Mouse (Mus musculus) neural tube, embryonic 15.5 days (tissue): ENCODE results near the gene Cenpf. TPM values are rescaled to one million over a fixed set of nuclear protein-coding genes. Genes with fewer than 3 reads are reported as not detected.

Source experiments
- ATAC-seq: fragments of 200-750 bp; cut with Nextera tagmentation; 2 replicates; pipeline ENCODE4 v1.8.0; 2017; ENCODE audit warnings: mild to moderate bottlenecking, moderate TSS enrichment, moderate library complexity; ENCODE audit not compliant: low FRiP score
- H3K27ac ChIP-seq: fragments of 300-500 bp; sonication (generic); replicated peaks from 2 replicates; pipeline ENCODE4 v1.5.1; 2015; ENCODE audit warnings: mild to moderate bottlenecking, inconsistent platforms
- H3K27me3 ChIP-seq: fragments of 300-500 bp; sonication (generic); replicated peaks from 2 replicates; pipeline ENCODE4 v1.6.1; 2015; ENCODE audit warnings: inconsistent platforms
- H3K36me3 ChIP-seq: fragments of 300-500 bp; sonication (generic); 2 replicates; pipeline ENCODE4 v1.6.1; 2015; ENCODE audit warnings: inconsistent platforms
- H3K4me1 ChIP-seq: fragments of 300-500 bp; sonication (generic); 2 replicates; pipeline ENCODE4 v1.6.1; 2015; ENCODE audit warnings: inconsistent platforms
- H3K4me2 ChIP-seq: fragments of 300-500 bp; sonication (generic); 2 replicates; pipeline ENCODE4 v1.6.1; 2015; ENCODE audit warnings: inconsistent platforms, mild to moderate bottlenecking, moderate library complexity
- H3K4me3 ChIP-seq: fragments of 300-500 bp; sonication (generic); replicated peaks from 2 replicates; pipeline ENCODE4 v1.5.1; 2015; ENCODE audit warnings: mild to moderate bottlenecking, inconsistent platforms
- H3K9ac ChIP-seq: fragments of 300-500 bp; sonication (generic); replicated peaks from 2 replicates; pipeline ENCODE4 v1.6.1; 2015; ENCODE audit warnings: mild to moderate bottlenecking, inconsistent platforms
- H3K9me3 ChIP-seq: fragments of 300-500 bp; sonication (generic); replicated peaks from 2 replicates; pipeline ENCODE4 v1.6.1; 2016; ENCODE audit warnings: inconsistent platforms
- WGBS: fragments of 180-500 bp; shearing (Covaris S2); methylation state at CpG from one replicate; pipeline ENCODE4 v1.1.7; 2015; ENCODE audit warnings: mixed read lengths; 5-methylcytosine and 5-hydroxymethylcytosine counted together
- polyA plus RNA-seq: library from polyadenylated mRNA; unstranded; fragments of >200 nt; fragmentation: Nextera tagmentation; extraction: Ambion mirVana; gene quantifications from 2 replicates; pipeline ENCODE4 v1.2.1, GENCODE M21; 2015

Cenpf gene
- polyA plus RNA-seq, 1 experiment from 2014 or later, result 11.2 TPM

DNA sequence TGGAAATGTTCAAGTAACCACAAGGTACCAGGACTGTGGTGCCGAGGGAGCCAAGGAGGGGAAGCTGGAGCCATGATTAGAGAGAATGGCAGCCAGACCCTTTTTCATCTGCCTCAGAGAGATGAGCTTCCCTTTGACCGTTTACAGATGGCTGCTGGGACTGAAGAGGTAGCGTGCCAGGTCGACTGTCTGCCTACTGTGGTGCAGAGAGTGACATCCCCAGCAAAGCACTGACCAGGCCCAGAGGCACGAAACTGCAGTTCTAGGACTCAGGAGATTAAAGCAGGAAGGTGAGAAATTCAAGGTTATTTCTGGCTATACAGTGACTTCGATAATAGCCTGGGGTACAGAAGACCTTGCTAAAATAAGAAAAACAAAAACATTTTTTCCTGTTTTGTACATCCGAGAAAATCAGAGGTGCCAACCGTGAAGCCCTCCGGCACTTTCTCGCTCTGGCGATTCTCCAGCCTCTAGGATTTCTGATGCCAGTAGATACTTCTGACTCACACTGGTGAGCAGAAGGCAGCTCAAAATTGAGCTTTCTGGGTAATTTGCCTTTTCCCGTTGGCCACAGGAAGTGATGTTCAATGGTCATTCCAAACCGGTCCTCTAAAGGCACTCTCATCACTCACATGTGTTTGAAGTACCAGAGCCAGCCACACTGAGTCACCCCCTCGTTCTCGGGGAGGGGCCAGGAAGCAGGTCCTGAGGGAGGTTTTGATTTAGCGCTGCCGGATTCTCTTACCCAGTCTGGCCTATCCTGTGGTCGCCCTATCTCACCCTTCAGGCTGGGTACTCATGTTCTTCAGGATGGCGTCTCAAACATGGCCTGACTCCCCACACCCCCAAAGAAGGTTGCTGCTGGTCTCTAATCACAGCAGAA, 28.3 kb upstream of the Cenpf start:
- Histone ChIP-seq H3K4me2 (no peak overlapping the region), H3K27ac (no peak overlapping the region), H3K36me3 (no peaks in the 10 kb centered on the region), H3K9me3 (no peaks in the 10 kb centered on the region), H3K27me3 (no peaks in the 10 kb centered on the region), H3K9ac (no peak overlapping the region), H3K4me3 (no peak overlapping the region), H3K4me1 (no peaks in the 10 kb centered on the region)
- WGBS, result 71% methylated on average over 19 of the region's 19 CpGs
- no peak for ATAC-seq

DNA sequence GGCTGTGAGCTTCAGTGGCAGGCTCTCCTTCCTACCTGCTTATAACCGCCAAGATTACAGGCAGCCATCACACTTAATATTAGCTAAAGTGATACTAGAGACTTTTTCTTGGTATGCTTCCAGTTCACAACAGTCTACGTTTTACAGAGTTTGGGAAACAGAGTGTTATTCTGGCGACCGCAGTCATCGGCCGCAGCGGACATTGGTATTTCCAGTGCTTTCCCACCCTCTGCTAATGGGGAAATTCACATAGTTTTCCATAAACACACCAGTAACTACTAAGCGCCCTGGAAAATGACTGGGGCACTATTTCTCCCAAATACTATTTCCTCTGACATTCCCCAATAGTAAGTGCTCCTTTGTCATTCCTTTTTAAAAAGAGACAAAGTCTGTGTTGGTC, 21.1 kb upstream of the Cenpf start:
- Histone ChIP-seq H3K27ac (no peak overlapping the region), H3K9me3 (no peaks in the 10 kb centered on the region), H3K27me3 (no peaks in the 10 kb centered on the region), H3K36me3 (no peaks in the 10 kb centered on the region), H3K4me1 (no peaks in the 10 kb centered on the region), H3K9ac (no peak overlapping the region), H3K4me2 (no peak overlapping the region), H3K4me3 (no peak overlapping the region)
- 76% methylated on average over 8 of the region's 8 CpGs for WGBS
- ATAC-seq, result no peak

DNA sequence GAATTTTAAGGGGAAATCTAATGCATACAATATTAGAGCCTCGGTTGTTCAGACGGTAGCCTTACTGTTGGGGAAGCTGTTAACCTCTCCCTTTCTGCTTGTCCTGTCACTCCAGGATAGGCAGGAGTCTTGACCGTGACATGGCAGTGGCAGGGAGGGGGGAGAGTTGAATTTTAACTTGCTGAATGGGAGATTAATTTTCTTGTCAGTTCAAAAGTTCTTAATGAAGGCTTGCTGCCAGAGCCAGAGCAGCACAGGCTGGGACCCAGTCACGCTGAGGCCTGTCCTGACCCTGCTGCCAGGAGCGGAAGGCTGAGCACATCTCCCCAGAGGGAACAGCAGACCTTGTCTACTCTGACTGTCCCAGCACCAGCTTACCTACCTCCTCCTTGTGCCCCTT, 19.5 kb upstream of the Cenpf start:
- no peak for ATAC-seq
- Histone ChIP-seq H3K4me2 (no peak overlapping the region), H3K4me3 (no peak overlapping the region), H3K9ac (no peak overlapping the region), H3K27me3 (no peaks in the 10 kb centered on the region), H3K9me3 (no peaks in the 10 kb centered on the region), H3K36me3 (no peaks in the 10 kb centered on the region), H3K27ac (no peak overlapping the region), H3K4me1 (no peaks in the 10 kb centered on the region)
- WGBS, result 13% methylated on average over 5 of the region's 5 CpGs

DNA sequence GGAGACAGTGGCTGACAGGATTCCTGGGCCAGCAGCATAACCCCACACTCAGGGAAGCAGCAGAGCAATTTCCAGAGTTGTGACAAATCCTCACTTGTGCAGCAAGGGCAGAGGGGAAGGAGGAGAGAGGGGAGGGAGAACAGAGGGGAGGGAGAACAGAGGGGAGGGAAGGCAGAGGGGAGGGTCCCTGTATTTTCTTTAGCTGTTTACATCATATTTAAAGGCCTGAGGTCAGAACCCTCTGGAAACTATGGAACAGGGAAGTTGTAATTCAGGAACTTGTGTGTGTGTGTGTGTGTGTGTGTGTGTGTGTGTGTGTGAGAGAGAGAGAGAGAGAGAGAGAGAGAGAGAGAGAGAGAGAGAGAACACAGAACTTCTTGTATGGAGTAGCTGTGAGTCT, 19.1 kb upstream of the Cenpf start:
- Histone ChIP-seq H3K27ac (no peak overlapping the region), H3K36me3 (no peaks in the 10 kb centered on the region), H3K4me2 (no peak overlapping the region), H3K4me3 (no peak overlapping the region), H3K9ac (no peak overlapping the region), H3K4me1 (no peaks in the 10 kb centered on the region), H3K9me3 (no peaks in the 10 kb centered on the region), H3K27me3 (no peaks in the 10 kb centered on the region)
- no peak for ATAC-seq

DNA sequence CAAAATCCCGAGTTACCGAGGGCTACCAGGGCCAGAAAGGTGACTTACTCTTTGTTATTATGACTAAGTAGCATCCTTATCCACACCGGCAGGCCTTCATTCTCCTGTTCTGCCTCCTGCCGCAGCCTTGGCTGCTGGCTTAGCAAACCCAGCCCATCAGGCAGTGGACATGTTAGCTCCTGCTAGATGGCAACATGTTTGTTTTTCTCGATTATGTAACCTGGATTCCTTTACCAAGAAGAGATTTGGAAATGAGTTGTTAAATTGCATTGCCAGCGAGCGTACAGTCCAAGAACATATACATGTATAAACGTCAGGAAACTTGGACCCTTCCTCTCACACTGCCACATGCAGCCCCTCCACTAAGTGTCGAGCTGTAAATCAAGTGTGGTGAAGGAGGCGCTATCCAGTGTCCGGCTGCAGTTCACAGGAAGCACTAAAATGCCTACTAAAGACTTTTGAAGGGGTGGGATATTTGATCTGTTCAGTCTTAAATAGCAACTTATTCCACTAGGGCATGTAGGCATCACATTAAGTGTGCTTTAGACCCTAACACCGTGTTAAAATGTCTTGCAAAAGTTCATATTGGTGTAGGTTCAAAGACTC, 18.3 kb upstream of the Cenpf start:
- no peaks in the 10 kb centered on the region for H3K4me1 ChIP-seq
- H3K4me3 ChIP-seq, result no peak overlapping the region
- H3K4me2 ChIP-seq, result no peak overlapping the region
- no peak for ATAC-seq
- H3K36me3 ChIP-seq, result no peaks in the 10 kb centered on the region
- WGBS, result 59% methylated on average over 12 of the region's 12 CpGs
- H3K27me3 ChIP-seq, result no peaks in the 10 kb centered on the region
- H3K9me3 ChIP-seq, result no peaks in the 10 kb centered on the region
- H3K9ac ChIP-seq, result no peak overlapping the region
- H3K27ac ChIP-seq, result no peak overlapping the region

DNA sequence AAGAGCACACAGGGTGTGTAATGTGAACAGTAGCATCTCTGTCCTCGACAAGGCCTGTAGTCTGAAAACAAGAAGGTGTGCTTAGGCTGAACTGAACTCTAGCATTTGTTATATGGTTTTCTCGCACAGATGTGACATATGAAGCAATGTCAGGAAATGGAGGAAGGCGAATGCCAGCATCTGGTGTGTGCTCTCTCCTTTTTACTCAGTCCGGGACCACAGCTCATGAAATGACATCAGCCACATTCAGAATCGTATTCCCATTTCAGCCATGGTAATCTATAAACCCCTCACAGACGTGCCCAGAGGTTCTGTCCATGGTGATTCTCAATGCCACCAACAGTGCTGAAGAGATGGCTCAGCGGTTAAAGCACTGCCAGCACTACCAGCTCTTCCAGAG, 15.7 kb upstream of the Cenpf start:
- Histone ChIP-seq H3K36me3 (no peaks in the 10 kb centered on the region), H3K27ac (no peak overlapping the region), H3K9me3 (no peaks in the 10 kb centered on the region), H3K4me2 (no peak overlapping the region), H3K27me3 (no peaks in the 10 kb centered on the region), H3K9ac (no peak overlapping the region), H3K4me3 (no peak overlapping the region), H3K4me1 (no peaks in the 10 kb centered on the region)
- WGBS, result 82% methylated on average over 7 of the region's 7 CpGs
- ATAC-seq, result no peak

DNA sequence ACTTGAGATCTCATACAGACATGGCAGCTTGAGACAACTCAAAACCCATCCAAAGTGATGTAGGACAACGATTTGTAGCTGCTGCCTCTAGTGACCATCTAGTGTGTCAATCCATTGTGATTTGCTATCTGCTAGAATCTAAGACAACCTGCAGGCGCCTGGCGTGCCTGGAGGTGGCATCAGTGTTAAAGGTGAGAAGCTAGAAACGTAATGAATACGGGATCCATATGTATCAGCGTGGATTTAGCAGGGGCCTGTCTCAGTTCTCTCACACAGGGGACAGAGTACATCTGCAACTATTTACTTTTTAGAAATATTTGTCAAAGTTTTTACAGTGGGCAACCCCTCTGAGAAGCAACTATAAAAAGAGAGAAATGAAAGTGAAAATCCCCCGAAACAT, 15.3 kb upstream of the Cenpf start:
- no peaks in the 10 kb centered on the region for H3K36me3 ChIP-seq
- no peak overlapping the region for H3K4me2 ChIP-seq
- no peak overlapping the region for H3K27ac ChIP-seq
- no peak overlapping the region for H3K9ac ChIP-seq
- 64% methylated on average over 7 of the region's 7 CpGs for WGBS
- no peaks in the 10 kb centered on the region for H3K9me3 ChIP-seq
- no peak for ATAC-seq
- H3K4me3 ChIP-seq, result no peak overlapping the region
- H3K4me1 ChIP-seq, result no peaks in the 10 kb centered on the region
- H3K27me3 ChIP-seq, result no peaks in the 10 kb centered on the region

DNA sequence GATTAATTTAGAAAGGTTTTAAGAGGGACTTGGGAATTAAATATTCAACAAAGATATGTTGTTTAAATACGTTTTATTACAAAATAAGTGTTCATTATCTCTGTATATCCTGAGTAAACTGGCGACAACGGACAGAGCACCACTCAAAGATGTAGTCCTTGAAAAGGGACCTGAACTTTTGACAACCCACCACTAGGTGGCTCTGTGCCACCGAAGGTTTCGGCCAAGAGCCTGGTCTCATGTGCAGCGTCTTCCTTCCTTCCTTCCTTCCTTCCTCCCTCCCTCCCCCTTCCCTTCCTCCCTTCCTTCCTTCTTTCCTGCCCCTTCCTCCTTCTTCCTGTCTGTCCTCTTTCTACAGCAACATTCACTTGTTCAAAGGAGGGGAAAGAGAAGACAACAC, 13.1 kb upstream of the Cenpf start:
- H3K27me3 ChIP-seq, result no peaks in the 10 kb centered on the region
- H3K9ac ChIP-seq, result no peak overlapping the region
- no peaks in the 10 kb centered on the region for H3K4me1 ChIP-seq
- ATAC-seq, result no peak; the same call in 1 of the 2 replicates
- no peak overlapping the region for H3K27ac ChIP-seq
- H3K4me2 ChIP-seq, result no peak overlapping the region
- H3K36me3 ChIP-seq, result no peaks in the 10 kb centered on the region
- no peaks in the 10 kb centered on the region for H3K9me3 ChIP-seq
- no peak overlapping the region for H3K4me3 ChIP-seq
- WGBS, result 1% methylated on average over 6 of the region's 6 CpGs

DNA sequence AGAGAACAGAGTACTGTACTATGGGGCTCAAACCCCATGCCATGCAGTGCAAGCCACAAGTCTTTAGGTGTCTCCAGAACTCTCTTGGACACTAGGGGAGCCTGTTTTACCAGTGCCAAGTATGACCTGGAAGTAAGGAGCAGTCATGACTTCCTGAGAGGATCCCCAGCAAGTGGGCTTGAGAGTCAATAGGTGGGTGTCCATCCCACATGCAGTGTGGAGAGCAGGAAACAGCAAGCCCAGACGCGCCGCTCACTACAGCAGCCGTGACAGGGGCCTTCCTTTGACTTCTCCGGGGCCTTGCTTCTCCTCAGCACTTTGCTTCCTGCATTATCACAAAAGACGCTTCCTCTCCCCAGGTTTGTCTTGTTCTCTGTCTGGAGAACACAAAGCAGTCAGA, 12.3 kb upstream of the Cenpf start:
- ATAC-seq, result no peak
- no peaks in the 10 kb centered on the region for H3K27me3 ChIP-seq
- H3K9ac ChIP-seq, result no peak overlapping the region
- H3K4me1 ChIP-seq, result no peaks in the 10 kb centered on the region
- no peak overlapping the region for H3K4me2 ChIP-seq
- H3K9me3 ChIP-seq, result no peaks in the 10 kb centered on the region
- WGBS, result 85% methylated on average over 6 of the region's 6 CpGs
- H3K36me3 ChIP-seq, result no peaks in the 10 kb centered on the region
- H3K4me3 ChIP-seq, result no peak overlapping the region
- no peak overlapping the region for H3K27ac ChIP-seq

DNA sequence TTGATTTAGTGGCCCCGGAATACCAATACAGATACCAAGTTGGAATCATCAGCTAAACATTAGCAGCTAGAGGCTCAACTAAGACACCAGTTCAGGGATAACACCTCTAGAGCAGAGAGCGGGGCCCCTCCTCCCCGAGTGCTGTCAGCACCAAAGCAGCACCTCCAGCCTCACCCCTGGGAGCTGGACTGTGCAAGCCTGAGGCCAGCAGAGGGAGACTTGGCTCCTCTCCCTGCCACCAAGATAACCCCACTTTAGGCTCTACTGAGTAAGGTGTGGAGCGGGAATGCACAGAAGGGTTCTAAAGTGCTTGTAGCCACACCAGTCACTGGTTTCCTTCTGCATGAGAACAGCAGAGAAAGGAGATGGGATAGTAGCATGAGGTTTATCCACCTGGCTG, 10.5 kb upstream of the Cenpf start:
- Histone ChIP-seq H3K27me3 (no peaks in the 10 kb centered on the region), H3K9me3 (no peaks in the 10 kb centered on the region), H3K36me3 (no peaks in the 10 kb centered on the region), H3K4me1 (no peaks in the 10 kb centered on the region), H3K4me2 (no peak overlapping the region), H3K4me3 (no peak overlapping the region), H3K9ac (no peak overlapping the region), H3K27ac (no peak overlapping the region)
- ATAC-seq, result no peak
- WGBS, result 84% methylated on average over 4 of the region's 4 CpGs

DNA sequence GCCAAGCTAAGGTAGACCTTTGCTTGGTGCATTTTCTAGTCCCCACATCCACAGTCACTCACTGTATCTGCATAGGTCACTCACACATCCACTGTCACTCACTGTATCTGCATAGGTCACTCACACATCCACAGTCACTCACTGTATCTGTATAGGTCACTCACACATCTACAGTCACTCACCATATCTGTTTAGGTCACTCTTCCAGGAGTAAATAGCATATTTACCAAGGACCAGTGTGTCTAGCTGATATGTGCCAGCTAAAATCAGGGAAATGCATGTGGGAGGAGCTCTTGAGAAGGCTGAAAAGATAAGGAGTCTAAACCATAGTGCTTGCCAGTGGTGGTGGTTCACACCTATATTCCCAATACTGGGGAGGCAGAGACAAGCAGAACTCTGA, 7.4 kb upstream of the Cenpf start:
- H3K27me3 ChIP-seq, result no peaks in the 10 kb centered on the region
- no peak for ATAC-seq
- no peak overlapping the region for H3K27ac ChIP-seq
- no peaks in the 10 kb centered on the region for H3K9me3 ChIP-seq
- H3K4me3 ChIP-seq, result no peak overlapping the region
- no peaks in the 10 kb centered on the region for H3K4me1 ChIP-seq
- H3K4me2 ChIP-seq, result no peak overlapping the region
- no peaks in the 10 kb centered on the region for H3K36me3 ChIP-seq
- no peak overlapping the region for H3K9ac ChIP-seq

DNA sequence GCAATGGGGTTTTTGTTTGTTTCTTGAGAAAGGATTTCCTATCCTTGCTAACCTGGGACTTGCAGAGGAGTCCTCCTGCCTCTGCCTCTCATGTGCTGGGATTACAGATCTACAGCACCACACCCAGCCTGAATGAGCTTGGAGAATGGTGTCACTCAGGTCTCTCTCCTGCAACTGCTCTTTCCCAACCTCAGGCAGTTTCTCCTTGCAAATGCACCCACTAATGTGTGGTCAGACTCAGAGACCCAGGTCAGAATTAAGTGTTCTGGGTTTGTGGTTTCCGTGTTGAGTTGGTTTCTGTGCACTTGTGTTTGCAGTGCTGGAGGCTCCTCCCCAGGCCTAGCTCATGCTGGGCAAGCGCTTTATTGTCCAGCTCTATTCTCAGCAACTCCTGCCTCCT, 6.5 kb upstream of the Cenpf start:
- H3K4me2 ChIP-seq, result no peak overlapping the region
- H3K9me3 ChIP-seq, result no peaks in the 10 kb centered on the region
- no peak overlapping the region for H3K27ac ChIP-seq
- no peaks in the 10 kb centered on the region for H3K4me1 ChIP-seq
- H3K36me3 ChIP-seq, result no peaks in the 10 kb centered on the region
- H3K9ac ChIP-seq, result no peak overlapping the region
- ATAC-seq, result no peak
- WGBS, result 91% methylated on average over 2 of the region's 2 CpGs
- H3K27me3 ChIP-seq, result no peaks in the 10 kb centered on the region
- no peak overlapping the region for H3K4me3 ChIP-seq
